Mouse (Mus musculus): ENCODE results near the gene Yipf4. TPM values are rescaled to one million over a fixed set of nuclear protein-coding genes. Genes with fewer than 3 reads are reported as not detected.
A peak's percentile ranks its signal among the peaks of the same experiment; 100 is the strongest.

Yipf4 gene
- polyA plus RNA-seq, 1 experiment from 2014 or later, result 62.4 TPM

- Histone ChIP-seq H3K27ac (peak overlapping the region; percentile 99), H3K4me3 (replicated peaks) (peak overlapping the region; percentile 61), H3K27me3 (no peaks in the 10 kb centered on the region), H3K4me1 (replicated peaks) (peaks cover 39% of the 10 kb centered on the region), H3K9ac (peak overlapping the region; percentile 73), H3K4me2 (peak overlapping the region; percentile 86), H3K36me3 (no peaks in the 10 kb centered on the region), H3K9me3 (replicated peaks) (no peaks in the 10 kb centered on the region)
- 74% methylated on average over 9 of the region's 9 CpGs for WGBS (ENCODE audit: insufficient replicate concordance)
- DNase-seq, result peak; percentile 1
- no peak for ATAC-seq (ENCODE audit: low read depth)
Measured at GRCm38 (mm10) chr17:74526806-74527653, 37.7 kb downstream of the Yipf4 start.

GRCm38 (mm10) chr17:74527729-74528607 lies 38.7 kb downstream of the Yipf4 start, which contains the start of gene Birc6:
Gene Birc6 (plus strand): TSS chr17:74528295.
- under 1% methylated on average over 70 of the region's 71 CpGs for WGBS (ENCODE audit: insufficient replicate concordance)
- Histone ChIP-seq H3K4me3 (replicated peaks) (peak within 1 kb of the TSS; percentile 97), H3K27me3 (no peaks in the 10 kb centered on the region), H3K36me3 (0 out of 2 replicates have a peak, but pooled peaks cover 2% of the 10 kb centered on the region), H3K4me1 (replicated peaks) (peaks cover 39% of the 10 kb centered on the region), H3K4me2 (peak within 1 kb of the TSS; percentile 86), H3K9ac (peak within 1 kb of the TSS; percentile 97), H3K27ac (peak within 1 kb of the TSS; percentile 99), H3K9me3 (replicated peaks) (no peaks in the 10 kb centered on the region)
- DNase-seq (peak; percentile 98), ATAC-seq (ENCODE audit: low read depth) (peak; percentile 94)

GRCm38 (mm10) chr17:74528648-74529532 lies 39.6 kb downstream of the Yipf4 start:
- DNase-seq (peak; percentile 52), ATAC-seq (ENCODE audit: low read depth) (peak; percentile 57)
- H3K9me3 ChIP-seq (replicated peaks), result no peaks in the 10 kb centered on the region
- WGBS (ENCODE audit: insufficient replicate concordance), result under 1% methylated on average over 72 of the region's 72 CpGs
- no peaks in the 10 kb centered on the region for H3K27me3 ChIP-seq
- peak overlapping the region; percentile 86 for H3K4me2 ChIP-seq
- peaks cover 39% of the 10 kb centered on the region for H3K4me1 ChIP-seq (replicated peaks)
- peak overlapping the region; percentile 97 for H3K9ac ChIP-seq
- H3K4me3 ChIP-seq (replicated peaks), result peak overlapping the region; percentile 97
- H3K27ac ChIP-seq, result peak overlapping the region; percentile 99
- H3K36me3 ChIP-seq, result 0 out of 2 replicates have a peak, but pooled peaks cover 2% of the 10 kb centered on the region

- Histone ChIP-seq H3K4me3 (replicated peaks) (peak overlapping the region; percentile 97), H3K9me3 (replicated peaks) (no peaks in the 10 kb centered on the region), H3K36me3 (0 out of 2 replicates have a peak, but pooled peaks cover 2% of the 10 kb centered on the region), H3K4me2 (peak overlapping the region; percentile 86), H3K4me1 (replicated peaks) (peaks cover 39% of the 10 kb centered on the region), H3K9ac (peak overlapping the region; percentile 97), H3K27ac (peak overlapping the region; percentile 99; the same call in 1 of the 2 replicates), H3K27me3 (no peaks in the 10 kb centered on the region)
- DNase-seq (no peak), ATAC-seq (ENCODE audit: low read depth) (no peak)
- 6% methylated on average over 3 of the region's 3 CpGs for WGBS (ENCODE audit: insufficient replicate concordance)
Measured at GRCm38 (mm10) chr17:74529533-74529824, 40.2 kb downstream of the Yipf4 start.

- H3K36me3 ChIP-seq, result 0 out of 2 replicates have a peak, but pooled peaks cover 2% of the 10 kb centered on the region
- no peak for ATAC-seq (ENCODE audit: low read depth)
- 92% methylated on average over 4 of the region's 4 CpGs for WGBS (ENCODE audit: insufficient replicate concordance)
- H3K4me1 ChIP-seq (replicated peaks), result peaks cover 19% of the 10 kb centered on the region
- no peak overlapping the region for H3K4me3 ChIP-seq (replicated peaks)
- H3K27me3 ChIP-seq, result no peaks in the 10 kb centered on the region
- no peak overlapping the region for H3K27ac ChIP-seq
- no peak overlapping the region for H3K9ac ChIP-seq
- no peak for DNase-seq
- no peak overlapping the region for H3K4me2 ChIP-seq
- no peaks in the 10 kb centered on the region for H3K9me3 ChIP-seq (replicated peaks)
Measured at GRCm38 (mm10) chr17:74534971-74535370, 45.7 kb downstream of the Yipf4 start.

- Histone ChIP-seq H3K9ac (no peak overlapping the region), H3K27me3 (no peaks in the 10 kb centered on the region), H3K36me3 (0 out of 2 replicates have a peak, but pooled peaks cover 2% of the 10 kb centered on the region), H3K9me3 (replicated peaks) (no peaks in the 10 kb centered on the region), H3K4me1 (replicated peaks) (0 out of 2 replicates have a peak, but pooled peaks cover 4% of the 10 kb centered on the region), H3K4me2 (no peak overlapping the region), H3K4me3 (replicated peaks) (no peak overlapping the region), H3K27ac (no peak overlapping the region)
- no peak for ATAC-seq (ENCODE audit: low read depth)
- no peak for DNase-seq
- 80% methylated on average over 1 of the region's 1 CpGs for WGBS (ENCODE audit: insufficient replicate concordance)
Measured at GRCm38 (mm10) chr17:74537526-74537925, 48.2 kb downstream of the Yipf4 start.

GRCm38 (mm10) chr17:74543615-74544014 lies 54.3 kb downstream of the Yipf4 start:
- ATAC-seq (ENCODE audit: low read depth), result no peak
- WGBS (ENCODE audit: insufficient replicate concordance), result 83% methylated on average over 2 of the region's 2 CpGs

More at GRCm38 (mm10) chr17:74543615-74544014, 54.3 kb downstream of the Yipf4 start:
- no peak overlapping the region for H3K27ac ChIP-seq
- no peaks in the 10 kb centered on the region for H3K27me3 ChIP-seq
- no peak overlapping the region for H3K4me2 ChIP-seq
- 0 out of 2 replicates have a peak, but pooled peaks cover 4% of the 10 kb centered on the region for H3K4me1 ChIP-seq (replicated peaks)
- H3K9ac ChIP-seq, result no peak overlapping the region
- peaks cover 28% of the 10 kb centered on the region for H3K36me3 ChIP-seq
- no peak for DNase-seq
- no peak overlapping the region for H3K4me3 ChIP-seq (replicated peaks)
- no peaks in the 10 kb centered on the region for H3K9me3 ChIP-seq (replicated peaks)

Other genes starting within 250 kb of the Yipf4 start
- gene Memo1, start 194.0 kb upstream of the Yipf4 start, polyA plus RNA-seq (2015; fragmentation: Nextera tagmentation; extraction: Ambion mirVana), result 108 and 111 TPM in 2 replicates
- gene Dpy30, start 165.5 kb upstream of the Yipf4 start, polyA plus RNA-seq (2015; fragmentation: Nextera tagmentation; extraction: Ambion mirVana), result 198 and 225 TPM in 2 replicates
- 6.2 and 6.4 TPM in 2 replicates for gene Spast, start 150.5 kb upstream of the Yipf4 start, polyA plus RNA-seq (2015; fragmentation: Nextera tagmentation; extraction: Ambion mirVana)
- 20.4 and 20.8 TPM in 2 replicates for gene Slc30a6, start 93.9 kb upstream of the Yipf4 start, polyA plus RNA-seq (2015; fragmentation: Nextera tagmentation; extraction: Ambion mirVana)
- gene Nlrc4, start 30.4 kb upstream of the Yipf4 start, polyA plus RNA-seq (2015; fragmentation: Nextera tagmentation; extraction: Ambion mirVana), result 0.20 and 0.32 TPM in 2 replicates
- gene Birc6, start 38.8 kb downstream of the Yipf4 start, polyA plus RNA-seq (2015; fragmentation: Nextera tagmentation; extraction: Ambion mirVana), result 38.1 and 43.0 TPM in 2 replicates
- 17.1 and 22.6 TPM in 2 replicates for gene Ttc27, start 228.2 kb downstream of the Yipf4 start, polyA plus RNA-seq (2015; fragmentation: Nextera tagmentation; extraction: Ambion mirVana)

Measured in liver, embryonic 13.5 days (tissue).